Mouse (Mus musculus): ENCODE measurements around the gene Kbtbd12. TPM values are rescaled to one million over a fixed set of nuclear protein-coding genes. Genes with fewer than 3 reads are reported as not detected.

The Kbtbd12 gene
- polyA plus RNA-seq, 1 experiment from 2014 or later: not detected

DNA sequence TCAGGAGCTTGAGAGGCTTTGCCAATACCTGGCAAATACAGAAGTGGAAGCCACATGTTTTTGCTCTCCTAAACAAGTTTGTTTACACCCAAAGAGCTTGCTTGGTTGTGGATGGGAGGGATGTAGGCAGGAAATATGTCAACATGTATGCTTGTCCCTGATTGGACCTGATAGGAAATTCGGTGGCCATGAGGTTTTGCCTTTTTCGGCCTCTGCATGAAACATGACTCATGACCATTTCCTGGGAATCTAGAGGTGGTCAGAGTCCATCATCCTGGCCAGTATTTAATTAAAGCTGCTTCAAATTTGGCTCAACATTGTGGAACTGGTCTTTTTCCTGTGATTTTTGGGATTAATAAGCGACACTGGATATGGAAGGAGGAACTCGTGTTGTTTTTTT, 53.8 kb downstream of the Kbtbd12 start:
- no peaks in the 10 kb centered on the region for H3K4me1 ChIP-seq (ENCODE audit: insufficient read depth)
- H3K9ac ChIP-seq: no peak overlapping the region
- H3K27me3 ChIP-seq (ENCODE audit: insufficient read depth, low read length): no peaks in the 10 kb centered on the region
- DNase-seq: no peak
- no peak overlapping the region for H3K4me3 ChIP-seq (ENCODE audit: low read depth, low read length)
- no peaks in the 10 kb centered on the region for H3K36me3 ChIP-seq (ENCODE audit: insufficient read depth)
- WGBS: 79% methylated on average over 4 of the region's 4 CpGs
- no peak for ATAC-seq (ENCODE audit: insufficient read depth)
- no peak for TF ChIP-seq CTCF (IDR thresholded peaks at IDR 0.05; ENCODE audit: low read depth)
- no peak overlapping the region for H3K4me2 ChIP-seq
- no peaks in the 10 kb centered on the region for H3K9me3 ChIP-seq (ENCODE audit: low read depth, low read length)
- no peak overlapping the region for H3K27ac ChIP-seq (ENCODE audit: low read depth)

DNA sequence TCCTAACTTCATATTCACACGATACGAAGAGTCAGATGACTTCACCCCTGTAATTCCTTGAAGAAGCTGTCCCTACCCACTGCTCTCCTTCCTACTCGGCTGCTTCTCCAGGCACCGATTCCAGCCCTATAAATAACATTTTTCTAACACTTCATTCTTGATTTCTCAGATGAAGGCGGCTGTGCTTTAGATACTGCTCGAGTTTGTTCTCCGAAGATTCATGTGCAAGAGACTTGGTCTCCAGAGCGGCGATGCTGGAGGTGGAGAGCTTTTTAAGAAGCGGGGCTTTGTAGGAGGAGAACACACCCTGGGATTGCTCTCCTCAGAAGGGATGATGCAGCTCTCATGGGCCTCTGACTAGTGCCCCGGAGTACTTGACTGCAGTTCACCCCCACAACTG, 61.3 kb downstream of the Kbtbd12 start:
- no peak for ATAC-seq (ENCODE audit: insufficient read depth)
- Histone ChIP-seq H3K27ac (ENCODE audit: low read depth) (no peak overlapping the region), H3K9me3 (ENCODE audit: low read depth, low read length) (no peaks in the 10 kb centered on the region), H3K4me3 (ENCODE audit: low read depth, low read length) (no peak overlapping the region), H3K4me2 (no peak overlapping the region), H3K36me3 (ENCODE audit: insufficient read depth) (no peaks in the 10 kb centered on the region), H3K27me3 (ENCODE audit: insufficient read depth, low read length) (no peaks in the 10 kb centered on the region), H3K4me1 (ENCODE audit: insufficient read depth) (no peaks in the 10 kb centered on the region), H3K9ac (no peak overlapping the region)
- no peak for DNase-seq
- no peak for TF ChIP-seq CTCF (IDR thresholded peaks at IDR 0.05; ENCODE audit: low read depth)
- WGBS: 72% methylated on average over 11 of the region's 11 CpGs

DNA sequence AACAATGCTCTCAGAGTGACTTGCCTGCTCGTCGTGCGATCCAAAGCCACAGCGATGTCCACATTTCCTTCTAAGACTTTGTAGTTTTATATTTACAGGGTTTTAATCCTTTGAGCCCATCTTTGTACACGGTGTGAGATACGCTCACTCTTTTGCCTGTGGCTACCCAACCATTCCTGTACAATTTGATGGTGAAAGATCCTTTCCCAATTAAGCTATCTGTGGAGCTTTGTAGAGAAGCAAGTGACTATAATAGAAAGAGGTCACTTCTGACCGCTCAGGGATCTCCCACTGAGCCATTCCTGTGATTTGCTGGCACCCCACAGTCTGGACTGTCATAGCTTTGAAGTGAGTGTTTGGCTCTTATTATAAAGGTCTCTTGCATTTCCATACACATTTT, 71.1 kb downstream of the Kbtbd12 start:
- no peak overlapping the region for H3K9ac ChIP-seq
- peak overlapping the region; percentile 40; the same call in 1 of the 2 replicates for H3K4me2 ChIP-seq
- peaks cover 14% of the 10 kb centered on the region for H3K27me3 ChIP-seq (ENCODE audit: insufficient read depth, low read length)
- H3K27ac ChIP-seq (ENCODE audit: low read depth): no peak overlapping the region
- H3K36me3 ChIP-seq (ENCODE audit: insufficient read depth): no peaks in the 10 kb centered on the region
- ATAC-seq (ENCODE audit: insufficient read depth): no peak
- no peaks in the 10 kb centered on the region for H3K9me3 ChIP-seq (ENCODE audit: low read depth, low read length)
- no peak for DNase-seq
- H3K4me3 ChIP-seq (ENCODE audit: low read depth, low read length): no peak overlapping the region
- 25% methylated on average over 7 of the region's 7 CpGs for WGBS
- no peaks in the 10 kb centered on the region for H3K4me1 ChIP-seq (ENCODE audit: insufficient read depth)
- TF ChIP-seq CTCF (IDR thresholded peaks at IDR 0.05; ENCODE audit: low read depth): no peak

DNA sequence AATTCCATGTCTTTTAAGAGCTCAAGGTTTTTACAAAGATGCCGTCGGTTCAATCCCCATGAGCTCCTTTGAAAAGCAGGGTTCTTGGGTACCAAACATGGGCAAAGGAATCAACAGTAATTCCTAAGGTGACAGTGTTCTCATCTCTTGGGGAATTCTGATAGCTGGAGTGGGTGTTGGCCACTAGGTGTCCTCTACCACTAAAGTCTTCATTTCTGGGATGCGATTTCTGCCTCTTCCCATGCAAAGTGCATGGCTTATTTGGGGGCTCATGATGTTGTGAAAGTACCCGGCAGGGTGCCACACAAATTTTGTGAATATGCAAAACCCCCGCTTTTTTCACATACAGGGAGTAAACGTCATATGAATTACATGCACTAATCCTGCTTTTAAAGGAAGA, 72.7 kb downstream of the Kbtbd12 start:
- H3K9me3 ChIP-seq (ENCODE audit: low read depth, low read length): no peaks in the 10 kb centered on the region
- no peak overlapping the region for H3K4me2 ChIP-seq
- DNase-seq (peak; percentile 66), ATAC-seq (ENCODE audit: insufficient read depth) (no peak)
- H3K27me3 ChIP-seq (ENCODE audit: insufficient read depth, low read length): peaks cover 14% of the 10 kb centered on the region
- 26% methylated on average over 6 of the region's 6 CpGs for WGBS
- peak; percentile 69 for TF ChIP-seq CTCF (IDR thresholded peaks at IDR 0.05; ENCODE audit: low read depth)
- H3K9ac ChIP-seq: no peak overlapping the region
- H3K36me3 ChIP-seq (ENCODE audit: insufficient read depth): no peaks in the 10 kb centered on the region
- H3K27ac ChIP-seq (ENCODE audit: low read depth): no peak overlapping the region
- no peak overlapping the region for H3K4me3 ChIP-seq (ENCODE audit: low read depth, low read length)
- no peaks in the 10 kb centered on the region for H3K4me1 ChIP-seq (ENCODE audit: insufficient read depth)

DNA sequence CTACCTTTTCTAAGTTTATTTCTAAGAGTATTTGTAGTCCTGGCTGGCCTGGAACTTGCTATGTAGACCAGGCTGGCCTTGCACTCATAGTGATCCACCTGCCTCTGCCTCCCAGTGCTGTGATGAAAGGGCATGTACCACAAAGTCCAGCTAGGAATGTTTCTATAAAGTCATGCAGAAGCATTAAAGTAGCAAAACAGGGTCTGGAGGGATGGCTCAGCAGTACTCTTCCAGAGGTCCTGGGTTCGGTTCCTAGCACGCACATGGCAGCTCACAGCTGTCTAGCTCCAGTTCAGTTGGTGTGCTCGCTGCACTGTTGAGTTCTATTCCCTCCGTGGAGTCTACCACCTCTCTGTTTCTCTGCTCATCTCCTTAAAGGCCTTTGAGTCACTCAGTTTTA, 77.6 kb downstream of the Kbtbd12 start:
- no peak for TF ChIP-seq CTCF (IDR thresholded peaks at IDR 0.05; ENCODE audit: low read depth)
- 88% methylated on average over 4 of the region's 4 CpGs for WGBS
- Histone ChIP-seq H3K27ac (ENCODE audit: low read depth) (no peak overlapping the region), H3K4me3 (ENCODE audit: low read depth, low read length) (no peak overlapping the region), H3K9me3 (ENCODE audit: low read depth, low read length) (no peaks in the 10 kb centered on the region), H3K4me1 (ENCODE audit: insufficient read depth) (no peaks in the 10 kb centered on the region), H3K4me2 (no peak overlapping the region), H3K27me3 (ENCODE audit: insufficient read depth, low read length) (no peaks in the 10 kb centered on the region), H3K36me3 (ENCODE audit: insufficient read depth) (no peaks in the 10 kb centered on the region), H3K9ac (no peak overlapping the region)
- ATAC-seq (ENCODE audit: insufficient read depth): no peak
- no peak for DNase-seq

DNA sequence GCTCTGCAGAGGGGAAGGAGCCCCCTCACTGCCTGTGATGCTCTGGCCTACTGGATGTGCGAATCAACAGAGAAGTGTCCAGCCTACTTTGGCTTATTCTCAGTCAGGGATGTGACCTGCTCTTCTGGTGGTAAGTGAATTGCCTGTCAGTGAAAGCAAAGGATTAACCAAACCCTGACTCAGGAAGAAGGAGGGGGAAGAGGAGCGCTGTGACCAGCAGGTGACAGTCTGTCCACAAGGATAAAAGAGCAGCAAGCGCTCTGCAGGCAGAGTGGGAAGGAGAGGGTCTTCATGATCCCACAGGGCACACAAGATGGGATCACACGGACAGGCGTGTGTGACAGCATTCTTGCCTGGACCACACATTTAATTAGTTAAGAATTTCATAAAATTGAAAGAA, 78.1 kb downstream of the Kbtbd12 start:
- ATAC-seq (ENCODE audit: insufficient read depth) (no peak), DNase-seq (no peak)
- H3K27me3 ChIP-seq (ENCODE audit: insufficient read depth, low read length): no peaks in the 10 kb centered on the region
- no peak overlapping the region for H3K4me3 ChIP-seq (ENCODE audit: low read depth, low read length)
- no peaks in the 10 kb centered on the region for H3K4me1 ChIP-seq (ENCODE audit: insufficient read depth)
- WGBS: 32% methylated on average over 5 of the region's 5 CpGs
- no peaks in the 10 kb centered on the region for H3K9me3 ChIP-seq (ENCODE audit: low read depth, low read length)
- H3K27ac ChIP-seq (ENCODE audit: low read depth): no peak overlapping the region
- no peaks in the 10 kb centered on the region for H3K36me3 ChIP-seq (ENCODE audit: insufficient read depth)
- no peak overlapping the region for H3K9ac ChIP-seq
- no peak overlapping the region for H3K4me2 ChIP-seq
- TF ChIP-seq CTCF (IDR thresholded peaks at IDR 0.05; ENCODE audit: low read depth): peak; percentile 50

DNA sequence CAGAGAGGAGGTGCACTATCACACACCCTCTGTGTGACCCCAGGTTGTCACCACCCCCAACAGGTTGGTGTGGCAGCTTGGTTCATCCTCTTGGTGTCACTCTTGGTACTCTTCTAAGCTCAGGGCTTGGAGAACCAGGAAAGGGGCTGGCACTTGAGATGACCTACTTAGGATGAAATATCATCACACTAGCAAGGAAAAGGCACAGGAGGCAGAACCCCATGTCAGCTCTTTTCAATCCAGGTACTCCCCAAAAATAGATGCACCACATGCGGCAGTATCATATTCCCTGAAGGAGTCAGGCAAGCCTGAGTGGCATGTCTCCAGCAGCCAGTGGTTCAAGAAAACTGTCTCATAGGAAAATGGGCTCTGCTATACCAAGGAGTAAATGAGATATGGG, 79.7 kb downstream of the Kbtbd12 start:
- Histone ChIP-seq H3K9ac (no peak overlapping the region), H3K36me3 (ENCODE audit: insufficient read depth) (no peaks in the 10 kb centered on the region), H3K27ac (ENCODE audit: low read depth) (no peak overlapping the region), H3K4me3 (ENCODE audit: low read depth, low read length) (no peak overlapping the region), H3K4me2 (no peak overlapping the region), H3K27me3 (ENCODE audit: insufficient read depth, low read length) (no peaks in the 10 kb centered on the region), H3K9me3 (ENCODE audit: low read depth, low read length) (no peaks in the 10 kb centered on the region), H3K4me1 (ENCODE audit: insufficient read depth) (no peaks in the 10 kb centered on the region)
- TF ChIP-seq CTCF (IDR thresholded peaks at IDR 0.05; ENCODE audit: low read depth): no peak
- DNase-seq: no peak
- ATAC-seq (ENCODE audit: insufficient read depth): no peak
- WGBS: 67% methylated on average over 1 of the region's 1 CpGs

DNA sequence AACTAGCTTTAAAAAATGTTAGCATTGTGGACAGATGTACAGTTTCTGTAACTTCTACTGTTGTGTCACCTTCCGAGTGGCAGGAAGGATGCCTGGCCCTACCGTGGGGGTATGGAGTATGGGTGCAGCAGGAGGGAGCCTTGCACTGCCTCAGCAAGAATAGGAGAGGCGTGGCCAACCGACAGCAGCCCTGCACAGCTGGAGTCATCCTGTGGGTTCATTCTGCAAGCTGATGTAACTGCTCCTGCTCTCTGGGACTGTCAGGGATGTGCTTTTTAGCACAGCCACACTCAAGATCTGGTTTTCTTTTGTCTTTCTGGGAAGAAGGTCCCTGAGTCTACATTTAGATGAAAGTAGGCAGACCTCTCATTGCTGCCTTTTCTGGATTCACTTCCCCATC, 80.2 kb downstream of the Kbtbd12 start:
- no peaks in the 10 kb centered on the region for H3K27me3 ChIP-seq (ENCODE audit: insufficient read depth, low read length)
- H3K4me3 ChIP-seq (ENCODE audit: low read depth, low read length): no peak overlapping the region
- no peak for ATAC-seq (ENCODE audit: insufficient read depth)
- H3K4me2 ChIP-seq: no peak overlapping the region
- H3K4me1 ChIP-seq (ENCODE audit: insufficient read depth): no peaks in the 10 kb centered on the region
- no peak for TF ChIP-seq CTCF (IDR thresholded peaks at IDR 0.05; ENCODE audit: low read depth)
- no peak overlapping the region for H3K27ac ChIP-seq (ENCODE audit: low read depth)
- WGBS: 18% methylated on average over 4 of the region's 4 CpGs
- H3K9ac ChIP-seq: no peak overlapping the region
- no peaks in the 10 kb centered on the region for H3K9me3 ChIP-seq (ENCODE audit: low read depth, low read length)
- H3K36me3 ChIP-seq (ENCODE audit: insufficient read depth): no peaks in the 10 kb centered on the region
- no peak for DNase-seq

Data from lung, embryonic 14.5 days (tissue).